Mouse (Mus musculus) left cerebral cortex, postnatal 4 days (tissue): Measurements from ENCODE around the gene Tspear. TPM values are rescaled to one million over a fixed set of nuclear protein-coding genes. Genes with fewer than 3 reads are reported as not detected.

ENCODE experiments used
- DNase-seq: peaks from one replicate; pipeline ENCODE4 v3.0.0-alpha.2; 2022
- intact Hi-C: fragments of 180-260 bp; cut with DNase I; formaldehyde crosslinking; loops from one replicate; pipeline ENCODE4 v1.15.1; 2025
- total RNA-seq, 2 experiments: library from RNA; stranded (reverse); gene quantifications; 2 replicates each; pipeline ENCODE4 v1.2.3; 2021

Gene Tspear
- total RNA-seq, 2 experiments from 2014 or later, result not detected

- DNase-seq, result no peak
- intact Hi-C loops, result no loop called here
Observed at GRCm38 (mm10) chr10:77861675-77862074, 175.3 kb downstream of the Tspear start, which contains the start of gene Gm3285. Gm3285 (plus strand) TSS chr10:77861975.

- intact Hi-C loops, result no loop called here
- no peak for DNase-seq
Observed at GRCm38 (mm10) chr10:77864067-77864761, 177.8 kb downstream of the Tspear start.

GRCm38 (mm10) chr10:77864762-77865143 is 178.4 kb downstream of the Tspear start:
- intact Hi-C loops, result no loop called here
- DNase-seq, result no peak

- intact Hi-C loops, result no loop called here
- DNase-seq, result no peak
Observed at GRCm38 (mm10) chr10:77867546-77867945, 181.2 kb downstream of the Tspear start.

GRCm38 (mm10) chr10:77869651-77870050 is 183.3 kb downstream of the Tspear start:
- intact Hi-C loops, result no loop called here
- DNase-seq, result no peak

- DNase-seq, result no peak
- intact Hi-C loops, result no loop called here
Observed at GRCm38 (mm10) chr10:77878985-77879384, 192.6 kb downstream of the Tspear start.

GRCm38 (mm10) chr10:77880305-77880704 is 193.9 kb downstream of the Tspear start:
- no peak for DNase-seq
- intact Hi-C loops, result loop anchor here (10.0 kb wide), 1 partner anchor 336 kb away; no protein-coding TSS in a partner anchor

- no peak for DNase-seq
- intact Hi-C loops, result loop anchor here (10.0 kb wide), 1 partner anchor 338 kb away; no protein-coding TSS in a partner anchor
Observed at GRCm38 (mm10) chr10:77882553-77882952, 196.2 kb downstream of the Tspear start.

- no peak for DNase-seq
- intact Hi-C loops, result loop anchor here (10.0 kb wide), 1 partner anchor 341 kb away; no protein-coding TSS in a partner anchor
Observed at GRCm38 (mm10) chr10:77886007-77886747, 199.8 kb downstream of the Tspear start.

- intact Hi-C loops, result no loop called here
- no peak for DNase-seq
Observed at GRCm38 (mm10) chr10:77890987-77891565, 204.7 kb downstream of the Tspear start.

GRCm38 (mm10) chr10:77895562-77895961 is 209.2 kb downstream of the Tspear start:
- DNase-seq, result no peak

GRCm38 (mm10) chr10:77900126-77900525 is 213.8 kb downstream of the Tspear start:
- intact Hi-C loops, result no loop called here

More at GRCm38 (mm10) chr10:77895562-77895961, 209.2 kb downstream of the Tspear start:
- intact Hi-C loops, result no loop called here

GRCm38 (mm10) chr10:77900903-77901818 is 214.8 kb downstream of the Tspear start:
- intact Hi-C loops, result no loop called here
- no peak for DNase-seq

More at GRCm38 (mm10) chr10:77900126-77900525, 213.8 kb downstream of the Tspear start:
- DNase-seq, result no peak

GRCm38 (mm10) chr10:77901871-77902210 is 215.5 kb downstream of the Tspear start:
- intact Hi-C loops, result no loop called here
- peak; percentile 63 for DNase-seq

- intact Hi-C loops, result no loop called here
- DNase-seq, result peak; percentile 79
Observed at GRCm38 (mm10) chr10:77902211-77902893, 216.0 kb downstream of the Tspear start, which contains the start of gene Lrrc3. Lrrc3 (minus strand) TSS chr10:77902536.

- peak; percentile 87 for DNase-seq
- intact Hi-C loops, result no loop called here
Observed at GRCm38 (mm10) chr10:77902894-77903715, 216.7 kb downstream of the Tspear start.

GRCm38 (mm10) chr10:77912605-77913004 is 226.2 kb downstream of the Tspear start:
- intact Hi-C loops, result no loop called here
- peak; percentile 45 for DNase-seq

GRCm38 (mm10) chr10:77913292-77913691 is 226.9 kb downstream of the Tspear start:
- no peak for DNase-seq
- intact Hi-C loops, result no loop called here
